Mouse (Mus musculus): ENCODE data around the gene Fbxl12. TPM values are rescaled to one million over a fixed set of nuclear protein-coding genes. Genes with fewer than 3 reads are reported as not detected.
A peak's percentile ranks its signal among the peaks of the same experiment; 100 is the strongest.

Fbxl12 gene
- polyA plus RNA-seq, 1 experiment from 2014 or later, result 19.2 TPM

DNA sequence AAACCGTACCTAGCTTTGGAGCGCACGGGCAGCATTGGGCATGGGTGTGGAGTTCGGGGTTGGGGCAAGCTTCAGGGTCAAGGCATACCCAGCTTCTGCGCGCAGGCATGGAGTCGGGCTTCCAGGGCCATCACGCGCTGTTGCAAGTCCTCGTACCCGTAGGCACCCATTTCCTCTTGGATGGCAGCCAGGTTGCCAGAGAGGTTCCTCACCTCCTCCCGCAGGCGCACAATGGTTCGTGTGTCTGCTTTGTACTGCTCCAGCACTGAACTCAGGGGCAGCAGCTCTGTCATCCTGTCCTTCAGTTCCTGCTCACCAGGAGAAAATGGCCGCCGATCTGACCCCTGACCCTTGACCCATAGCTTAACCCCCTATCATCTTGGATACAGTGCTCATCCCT lies 27.5 kb upstream of the Fbxl12 start:
- no peak for DNase-seq (ENCODE audit: low read depth, low spot score)
- peaks cover 6% of the 10 kb centered on the region for H3K27me3 ChIP-seq
- in situ Hi-C loops (cut with MboI; ENCODE audit: low pct_unique_long_range_greater_than_20kb), result no loop called here
- no peak for ATAC-seq
- TF ChIP-seq CTCF (IDR thresholded peaks at IDR 0.05), result no peak
- CTCF ChIA-PET, result no interaction called here
- POLR2A ChIA-PET, result no interaction called here

DNA sequence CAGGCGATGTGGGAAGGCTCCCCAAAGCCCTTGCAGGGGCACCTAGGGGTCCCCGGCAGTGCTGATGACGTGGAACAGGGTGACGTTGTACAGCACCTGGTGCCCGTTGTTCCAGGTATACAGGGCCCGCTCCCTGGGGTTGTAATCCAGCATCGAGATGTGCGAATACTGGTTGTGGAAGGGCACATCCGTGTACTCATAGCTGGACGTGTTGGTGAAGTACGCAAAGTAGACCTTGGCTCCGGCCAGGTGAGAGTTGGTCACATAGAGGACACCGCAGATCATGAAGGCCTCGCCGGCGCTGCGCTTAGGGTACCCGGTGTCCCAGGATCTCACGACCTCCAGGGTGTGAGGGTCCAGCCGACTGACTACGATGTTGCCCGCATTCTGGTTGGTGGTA lies 23.5 kb upstream of the Fbxl12 start:
- TF ChIP-seq CTCF (IDR thresholded peaks at IDR 0.05), result no peak
- H3K27me3 ChIP-seq, result no peaks in the 10 kb centered on the region
- ChIA-PET CTCF (interaction anchor here (1.2 to 1.5 kb wide), 2 partner anchors 9 to 15 kb away, joined by 3 read pairs; no protein-coding TSS in a partner anchor), POLR2A (no interaction called here)
- ATAC-seq (no peak), DNase-seq (ENCODE audit: low read depth, low spot score) (no peak)
- in situ Hi-C loops (cut with MboI; ENCODE audit: low pct_unique_long_range_greater_than_20kb), result loop anchor here (10.0 kb wide), 1 partner anchor 167 kb away; no protein-coding TSS in a partner anchor

DNA sequence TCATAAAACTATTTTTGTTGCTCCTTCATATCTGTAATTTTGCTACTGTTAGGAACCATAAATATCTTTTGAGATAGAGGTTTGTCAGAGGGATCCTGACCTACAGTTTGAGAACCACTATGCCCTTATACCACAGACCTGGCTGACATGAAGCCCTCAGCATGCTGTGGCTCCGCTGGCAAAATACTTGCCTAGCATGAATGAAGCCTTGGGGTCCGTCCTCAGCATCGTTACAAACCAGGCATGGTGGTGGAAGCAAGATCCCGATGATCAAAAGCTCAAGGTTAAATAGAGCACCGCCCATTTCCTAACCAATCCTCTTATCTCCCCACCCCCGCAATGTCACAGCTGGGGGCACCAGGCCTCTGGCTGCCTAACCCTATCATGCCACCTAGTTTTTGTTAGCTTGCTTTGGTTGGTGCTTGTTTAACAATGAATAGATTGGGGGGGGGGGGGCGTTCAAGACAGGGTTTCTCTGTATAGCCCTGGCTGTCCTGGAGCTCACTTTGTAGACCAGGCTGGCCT lies 22.0 kb upstream of the Fbxl12 start:
- ATAC-seq (no peak), DNase-seq (ENCODE audit: low read depth, low spot score) (no peak)
- ChIA-PET CTCF (interaction anchor here (1.0 to 1.5 kb wide), 2 partner anchors 8 to 14 kb away, joined by 3 to 4 read pairs; no protein-coding TSS in a partner anchor), POLR2A (interaction anchor here (0.6 kb wide), 1 partner anchor 9 kb away, joined by 3 read pairs; no protein-coding TSS in a partner anchor)
- no peak for TF ChIP-seq CTCF (IDR thresholded peaks at IDR 0.05)
- in situ Hi-C loops (cut with MboI; ENCODE audit: low pct_unique_long_range_greater_than_20kb), result loop anchor here (10.0 kb wide), 1 partner anchor 168 kb away; no protein-coding TSS in a partner anchor
- no peaks in the 10 kb centered on the region for H3K27me3 ChIP-seq

DNA sequence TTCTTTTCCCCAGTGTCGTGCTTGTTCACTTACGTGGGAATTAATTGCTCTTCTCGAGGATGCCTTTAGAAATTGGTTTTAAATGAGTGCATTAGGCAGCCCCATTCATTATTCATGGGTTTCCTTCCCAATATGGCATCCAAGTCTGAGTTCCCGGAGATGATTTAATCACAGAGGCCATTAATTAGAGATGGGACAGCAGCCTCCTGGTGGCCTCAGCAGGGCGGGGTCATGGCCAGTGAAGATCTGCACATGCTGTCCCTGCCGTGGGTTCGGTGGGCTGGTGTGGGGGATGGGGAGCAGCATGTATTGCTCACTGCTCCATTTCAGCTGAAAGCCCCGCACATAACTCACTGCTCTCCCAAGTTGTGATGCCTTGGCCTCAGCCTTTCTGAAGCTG lies 21.4 kb upstream of the Fbxl12 start:
- ATAC-seq (no peak), DNase-seq (ENCODE audit: low read depth, low spot score) (no peak)
- TF ChIP-seq CTCF (IDR thresholded peaks at IDR 0.05), result no peak
- CTCF ChIA-PET, result no interaction called here
- in situ Hi-C loops (cut with MboI; ENCODE audit: low pct_unique_long_range_greater_than_20kb), result loop anchor here (10.0 kb wide), 1 partner anchor 169 kb away; no protein-coding TSS in a partner anchor
- POLR2A ChIA-PET, result no interaction called here
- H3K27me3 ChIP-seq, result no peaks in the 10 kb centered on the region

DNA sequence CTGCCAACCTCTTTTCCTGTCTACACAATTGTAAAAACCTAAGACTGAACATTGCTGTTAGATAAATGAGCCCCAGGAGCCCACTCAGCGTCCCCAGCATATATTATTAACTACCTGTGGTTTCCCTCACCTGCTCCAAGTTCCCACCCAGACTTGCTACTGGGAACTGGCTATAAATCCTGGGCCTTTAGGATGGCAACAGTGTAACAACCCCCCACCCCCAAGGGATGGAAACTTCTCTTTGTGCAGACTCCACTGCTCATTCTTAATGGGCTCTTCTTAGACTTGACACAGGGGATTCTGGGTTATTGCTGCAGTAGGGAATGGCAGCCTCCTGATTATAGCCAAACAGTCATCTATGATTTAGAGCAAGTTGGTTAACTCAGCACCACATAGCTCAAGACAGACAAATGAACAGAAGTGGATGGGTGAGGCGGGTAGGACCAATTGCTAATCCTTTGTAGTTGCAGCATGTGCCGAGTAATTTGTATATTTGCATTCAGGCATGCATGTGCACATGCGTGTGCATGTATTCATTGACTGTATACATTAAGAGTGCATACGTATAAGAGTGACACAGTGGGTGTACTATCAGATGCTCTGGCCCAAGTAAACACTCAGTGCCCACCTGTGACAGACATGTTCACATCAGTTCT lies 20.5 kb upstream of the Fbxl12 start:
- DNase-seq (ENCODE audit: low read depth, low spot score), result no peak
- CTCF ChIA-PET, result no interaction called here
- in situ Hi-C loops (cut with MboI; ENCODE audit: low pct_unique_long_range_greater_than_20kb), result loop anchor here (10.0 kb wide), 1 partner anchor 170 kb away; no protein-coding TSS in a partner anchor
- POLR2A ChIA-PET, result no interaction called here
- TF ChIP-seq CTCF (IDR thresholded peaks at IDR 0.05), result no peak
- no peak for ATAC-seq
- no peaks in the 10 kb centered on the region for H3K27me3 ChIP-seq

DNA sequence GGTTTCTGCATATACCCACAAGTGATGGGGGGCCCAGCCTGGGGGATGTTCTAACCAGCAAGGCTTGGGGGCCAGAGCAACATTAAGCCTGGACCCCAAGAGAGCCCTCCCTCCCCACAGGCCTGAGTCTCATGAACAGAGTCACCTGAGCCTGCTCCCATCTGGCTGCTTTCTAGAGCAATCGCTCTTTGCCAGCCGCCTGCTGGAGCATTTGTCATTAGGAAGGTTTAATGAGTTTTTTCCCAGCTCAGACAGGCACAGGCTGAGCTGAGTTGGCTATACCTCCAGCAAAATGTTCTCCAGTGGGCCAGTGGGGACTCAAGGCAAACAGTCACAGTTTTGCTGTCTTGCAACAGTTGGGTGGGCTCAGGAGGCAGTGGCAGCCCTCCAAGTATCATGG lies 19.8 kb upstream of the Fbxl12 start:
- in situ Hi-C loops (cut with MboI; ENCODE audit: low pct_unique_long_range_greater_than_20kb), result loop anchor here (10.0 kb wide), 1 partner anchor 170 kb away; no protein-coding TSS in a partner anchor

DNA sequence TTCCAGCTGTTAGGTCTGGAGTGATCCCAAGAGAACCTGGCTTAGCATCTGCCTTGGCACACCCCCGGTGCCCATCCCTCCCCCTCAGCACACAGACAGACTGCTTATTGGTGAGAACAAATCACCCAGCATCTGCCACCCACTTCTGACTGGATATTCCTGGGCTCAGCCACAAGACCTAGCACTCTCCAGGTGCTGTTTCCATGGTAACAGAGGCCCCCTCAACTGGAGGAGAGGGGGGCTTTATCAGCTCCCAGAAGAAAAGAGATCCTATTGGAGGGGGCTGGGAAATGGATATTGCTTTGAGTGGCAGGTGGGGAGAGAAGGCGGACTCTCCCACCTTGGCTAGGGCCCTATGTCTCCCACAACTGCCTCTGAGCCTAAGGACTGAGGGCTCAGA lies 19.4 kb upstream of the Fbxl12 start:
- TF ChIP-seq CTCF (IDR thresholded peaks at IDR 0.05), result no peak
- ChIA-PET CTCF (no interaction called here), POLR2A (interaction anchor here (0.6 kb wide), 1 partner anchor 100 kb away, joined by 3 read pairs; no protein-coding TSS in a partner anchor)
- in situ Hi-C loops (cut with MboI; ENCODE audit: low pct_unique_long_range_greater_than_20kb), result loop anchor here (10.0 kb wide), 1 partner anchor 171 kb away; no protein-coding TSS in a partner anchor
- H3K27me3 ChIP-seq, result no peaks in the 10 kb centered on the region
- no peak for ATAC-seq
- no peak for DNase-seq (ENCODE audit: low read depth, low spot score)

More for the DNA sequence above, 19.8 kb upstream of the Fbxl12 start:
- ATAC-seq (no peak), DNase-seq (ENCODE audit: low read depth, low spot score) (no peak)
- TF ChIP-seq CTCF (IDR thresholded peaks at IDR 0.05), result no peak
- POLR2A ChIA-PET, result no interaction called here
- CTCF ChIA-PET, result no interaction called here
- H3K27me3 ChIP-seq, result no peaks in the 10 kb centered on the region

DNA sequence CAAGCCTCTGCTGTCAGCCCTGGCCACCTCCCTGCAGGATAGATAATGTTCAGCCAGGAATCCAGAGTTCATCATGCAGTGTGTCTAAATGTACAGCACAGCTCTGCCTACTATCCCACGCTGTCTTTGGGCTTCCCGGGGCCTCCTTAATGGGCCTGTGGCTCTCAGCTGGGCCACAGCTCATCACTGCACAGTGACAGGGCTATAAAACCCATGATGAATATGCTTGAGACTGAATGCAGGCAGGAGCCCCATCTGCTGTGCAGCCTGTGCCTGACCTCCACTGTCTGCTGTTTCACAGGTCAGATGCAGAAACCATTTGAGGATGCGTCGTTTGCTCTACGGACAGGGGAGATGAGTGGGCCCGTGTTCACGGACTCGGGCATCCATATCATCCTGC lies 18.3 kb upstream of the Fbxl12 start:
- DNase-seq (ENCODE audit: low read depth, low spot score) (no peak), ATAC-seq (no peak)
- TF ChIP-seq CTCF (IDR thresholded peaks at IDR 0.05), result no peak
- ChIA-PET CTCF (interaction anchor here (0.9 to 1.5 kb wide), 2 partner anchors 10 to 204 kb away, joined by 3 to 12 read pairs; partner anchors contain the start of gene Pin1), POLR2A (no interaction called here)
- in situ Hi-C loops (cut with MboI; ENCODE audit: low pct_unique_long_range_greater_than_20kb), result loop anchor here (10.0 kb wide), 1 partner anchor 172 kb away; no protein-coding TSS in a partner anchor
- no peaks in the 10 kb centered on the region for H3K27me3 ChIP-seq

DNA sequence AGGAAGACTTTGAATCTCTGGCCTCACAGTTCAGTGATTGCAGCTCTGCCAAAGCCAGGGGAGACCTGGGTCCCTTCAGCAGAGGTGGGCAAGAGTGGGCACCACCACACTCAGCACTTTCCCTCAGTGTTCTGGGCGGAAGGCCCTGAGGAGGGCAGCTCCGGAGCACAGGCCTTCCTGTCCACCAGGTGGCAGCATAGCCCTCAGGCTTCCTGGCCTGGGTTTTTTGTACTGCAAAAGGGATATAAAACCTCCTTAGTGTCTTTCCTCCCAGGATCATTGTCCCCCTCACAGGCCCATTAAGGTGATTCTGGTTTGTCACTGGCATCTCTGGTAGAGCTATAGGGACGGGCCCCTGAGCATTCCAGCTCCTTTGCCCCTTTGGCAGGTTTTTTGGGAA lies 17.8 kb upstream of the Fbxl12 start:
- peak; percentile 66 for ATAC-seq
- in situ Hi-C loops (cut with MboI; ENCODE audit: low pct_unique_long_range_greater_than_20kb), result loop anchor here (10.0 kb wide), 1 partner anchor 172 kb away; no protein-coding TSS in a partner anchor
- TF ChIP-seq CTCF (IDR thresholded peaks at IDR 0.05), result peak; percentile 91

DNA sequence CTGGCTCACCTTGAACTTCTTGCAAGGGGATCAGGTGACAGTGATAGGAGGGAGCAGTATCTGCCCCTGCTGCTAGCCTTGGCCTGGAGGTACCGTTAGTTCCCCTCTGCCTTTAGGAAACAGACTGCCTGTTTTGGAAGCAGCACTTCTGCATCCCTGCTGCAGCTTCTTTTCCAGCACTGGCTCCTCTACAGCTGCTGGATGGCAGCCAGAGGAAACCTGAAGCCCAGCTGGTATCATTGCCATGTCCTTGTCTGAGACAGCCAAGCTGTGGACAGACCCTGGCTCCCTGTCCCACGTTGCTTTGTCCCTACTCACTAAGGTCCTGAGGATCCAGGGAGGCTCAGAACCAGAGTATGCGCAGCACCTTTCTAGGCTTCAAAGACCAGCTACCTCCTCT lies 13.0 kb upstream of the Fbxl12 start:
- H3K27me3 ChIP-seq, result no peaks in the 10 kb centered on the region
- POLR2A ChIA-PET, result interaction anchor here (0.5 kb wide), 1 partner anchor 9 kb away, joined by 3 read pairs; no protein-coding TSS in a partner anchor
- ATAC-seq (no peak), DNase-seq (ENCODE audit: low read depth, low spot score) (no peak)
- CTCF ChIA-PET, result interaction anchor here (1.2 kb wide), 1 partner anchor 12 kb away, joined by 3 read pairs; no protein-coding TSS in a partner anchor
- no peak for TF ChIP-seq CTCF (IDR thresholded peaks at IDR 0.05)
- in situ Hi-C loops (cut with MboI; ENCODE audit: low pct_unique_long_range_greater_than_20kb), result no loop called here

More for the DNA sequence above, 17.8 kb upstream of the Fbxl12 start:
- ChIA-PET POLR2A (no interaction called here), CTCF (interaction anchor here (0.9 to 1.5 kb wide), 4 partner anchors 9 to 204 kb away, joined by 3 to 12 read pairs (median 3); partner anchors contain the start of genes Pin1 and Ubl5)
- H3K27me3 ChIP-seq, result no peaks in the 10 kb centered on the region
- no peak for DNase-seq (ENCODE audit: low read depth, low spot score)

DNA sequence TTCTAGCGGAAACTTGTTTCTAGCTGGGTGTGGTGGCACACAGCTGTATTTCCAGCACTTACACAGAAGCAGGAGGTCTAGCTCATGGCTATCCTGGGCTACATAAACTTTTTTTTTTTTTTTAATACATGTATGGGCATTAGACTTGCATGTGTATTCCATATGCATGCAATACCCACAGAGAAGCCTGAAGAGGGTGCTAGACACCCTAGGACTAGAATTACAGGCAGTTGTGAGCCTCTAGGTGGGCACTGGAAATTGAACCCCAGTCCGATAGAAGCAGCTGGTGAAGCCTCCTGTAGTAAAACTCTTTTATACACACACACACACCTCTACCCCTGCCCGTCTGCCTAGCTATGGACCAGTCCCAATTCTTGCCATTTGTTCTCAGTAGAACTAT lies 9.3 kb upstream of the Fbxl12 start:
- ATAC-seq (no peak), DNase-seq (ENCODE audit: low read depth, low spot score) (no peak)
- ChIA-PET CTCF (interaction anchor here (0.7 to 3.5 kb wide), 2 partner anchors 8 to 10 kb away, joined by 3 to 12 read pairs; no protein-coding TSS in a partner anchor), POLR2A (interaction anchor here (0.6 to 0.7 kb wide), 2 partner anchors 9 to 76 kb away, joined by 3 to 5 read pairs; no protein-coding TSS in a partner anchor)
- no peak for TF ChIP-seq CTCF (IDR thresholded peaks at IDR 0.05)
- in situ Hi-C loops (cut with MboI; ENCODE audit: low pct_unique_long_range_greater_than_20kb), result no loop called here
- no peaks in the 10 kb centered on the region for H3K27me3 ChIP-seq
